Mouse (Mus musculus): ENCODE results near the gene Clic1. TPM values are rescaled to one million over a fixed set of nuclear protein-coding genes. Genes with fewer than 3 reads are reported as not detected.

Gene Clic1
- polyA plus RNA-seq, 1 experiment: 373 TPM

- Histone ChIP-seq H3K9me3 (peaks cover 5% of the 10 kb centered on the region; the same call in 1 of the 2 replicates), H3K36me3 (replicated peaks; ENCODE audit: low read length) (peaks cover 26% of the 10 kb centered on the region), H3K27me3 (replicated peaks) (no peaks in the 10 kb centered on the region), H3K4me1 (peaks cover 54% of the 10 kb centered on the region), H3K4me3 (replicated peaks) (no peak overlapping the region)
- TF ChIP-seq GATA1 (IDR thresholded peaks at IDR 0.05; ENCODE audit: borderline replicate concordance, low read length) (no peak), FLI1 (IDR thresholded peaks at IDR 0.05; ENCODE audit: low read length) (no peak)
Measured at GRCm38 (mm10) chr17:35039121-35039873, 10.5 kb upstream of the Clic1 start.

DNA sequence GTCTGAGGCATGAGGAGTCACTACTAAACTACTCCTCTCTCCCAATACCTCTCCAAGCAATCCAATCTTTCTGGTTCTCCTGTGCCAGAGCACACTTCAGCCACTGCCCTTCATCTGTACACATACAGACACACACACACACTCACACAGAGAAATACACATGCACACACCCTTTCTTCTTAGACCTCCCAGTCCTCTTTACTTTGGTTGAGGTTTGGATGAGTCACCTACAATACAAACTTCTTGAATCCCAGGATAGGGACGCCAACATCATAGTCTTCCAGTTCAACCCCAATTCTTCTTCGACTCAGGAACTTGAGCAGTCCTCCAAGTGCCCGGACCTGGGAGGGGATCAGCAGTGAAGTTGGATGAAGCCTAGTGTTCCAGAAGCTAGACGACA, 6.0 kb upstream of the Clic1 start:
- Histone ChIP-seq H3K9me3 (no peaks in the 10 kb centered on the region), H3K27me3 (replicated peaks) (no peaks in the 10 kb centered on the region), H3K36me3 (replicated peaks; ENCODE audit: low read length) (peaks cover 12% of the 10 kb centered on the region), H3K4me3 (replicated peaks) (no peak overlapping the region), H3K4me1 (peaks cover 83% of the 10 kb centered on the region)
- no peak for TF ChIP-seq GATA1 (IDR thresholded peaks at IDR 0.05; ENCODE audit: borderline replicate concordance, low read length)
- TF ChIP-seq FLI1 (IDR thresholded peaks at IDR 0.05; ENCODE audit: low read length): no peak

GRCm38 (mm10) chr17:35044904-35045806, 4.6 kb upstream of the Clic1 start:
- TF ChIP-seq GATA1 (IDR thresholded peaks at IDR 0.05; ENCODE audit: borderline replicate concordance, low read length): no peak
- TF ChIP-seq FLI1 (IDR thresholded peaks at IDR 0.05; ENCODE audit: low read length): no peak
- H3K27me3 ChIP-seq (replicated peaks): no peaks in the 10 kb centered on the region
- peaks cover 77% of the 10 kb centered on the region for H3K4me1 ChIP-seq
- no peaks in the 10 kb centered on the region for H3K9me3 ChIP-seq
- H3K36me3 ChIP-seq (replicated peaks; ENCODE audit: low read length): peaks cover 10% of the 10 kb centered on the region
- peak overlapping the region; percentile 93 for H3K4me3 ChIP-seq (replicated peaks)

- Histone ChIP-seq H3K4me1 (peaks cover 74% of the 10 kb centered on the region), H3K4me3 (replicated peaks) (peak overlapping the region; percentile 93), H3K9me3 (no peaks in the 10 kb centered on the region), H3K27me3 (replicated peaks) (no peaks in the 10 kb centered on the region), H3K36me3 (replicated peaks; ENCODE audit: low read length) (peaks cover 7% of the 10 kb centered on the region)
- no peak for TF ChIP-seq FLI1 (IDR thresholded peaks at IDR 0.05; ENCODE audit: low read length)
- no peak for TF ChIP-seq GATA1 (IDR thresholded peaks at IDR 0.05; ENCODE audit: borderline replicate concordance, low read length)
Measured at GRCm38 (mm10) chr17:35045807-35046680, 3.7 kb upstream of the Clic1 start.

GRCm38 (mm10) chr17:35046681-35047455, 2.9 kb upstream of the Clic1 start, which contains the start of gene Msh5:
Gene Msh5 (minus strand): TSS chr17:35046745.
- no peak for TF ChIP-seq GATA1 (IDR thresholded peaks at IDR 0.05; ENCODE audit: borderline replicate concordance, low read length)
- TF ChIP-seq FLI1 (IDR thresholded peaks at IDR 0.05; ENCODE audit: low read length): peak; percentile 89; the same call in 1 of the 2 replicates
- Histone ChIP-seq H3K4me1 (peaks cover 69% of the 10 kb centered on the region), H3K9me3 (no peaks in the 10 kb centered on the region), H3K36me3 (replicated peaks; ENCODE audit: low read length) (peaks cover 8% of the 10 kb centered on the region), H3K27me3 (replicated peaks) (no peaks in the 10 kb centered on the region), H3K4me3 (replicated peaks) (peak within 1 kb of the TSS; percentile 93)

- TF ChIP-seq FLI1 (IDR thresholded peaks at IDR 0.05; ENCODE audit: low read length): no peak
- no peak for TF ChIP-seq GATA1 (IDR thresholded peaks at IDR 0.05; ENCODE audit: borderline replicate concordance, low read length)
- peaks cover 14% of the 10 kb centered on the region for H3K36me3 ChIP-seq (replicated peaks; ENCODE audit: low read length)
- no peaks in the 10 kb centered on the region for H3K9me3 ChIP-seq
- H3K4me3 ChIP-seq (replicated peaks): peak overlapping the region; percentile 93
- no peaks in the 10 kb centered on the region for H3K27me3 ChIP-seq (replicated peaks)
- peaks cover 72% of the 10 kb centered on the region for H3K4me1 ChIP-seq
Measured at GRCm38 (mm10) chr17:35047688-35048087, 2.1 kb upstream of the Clic1 start.

DNA sequence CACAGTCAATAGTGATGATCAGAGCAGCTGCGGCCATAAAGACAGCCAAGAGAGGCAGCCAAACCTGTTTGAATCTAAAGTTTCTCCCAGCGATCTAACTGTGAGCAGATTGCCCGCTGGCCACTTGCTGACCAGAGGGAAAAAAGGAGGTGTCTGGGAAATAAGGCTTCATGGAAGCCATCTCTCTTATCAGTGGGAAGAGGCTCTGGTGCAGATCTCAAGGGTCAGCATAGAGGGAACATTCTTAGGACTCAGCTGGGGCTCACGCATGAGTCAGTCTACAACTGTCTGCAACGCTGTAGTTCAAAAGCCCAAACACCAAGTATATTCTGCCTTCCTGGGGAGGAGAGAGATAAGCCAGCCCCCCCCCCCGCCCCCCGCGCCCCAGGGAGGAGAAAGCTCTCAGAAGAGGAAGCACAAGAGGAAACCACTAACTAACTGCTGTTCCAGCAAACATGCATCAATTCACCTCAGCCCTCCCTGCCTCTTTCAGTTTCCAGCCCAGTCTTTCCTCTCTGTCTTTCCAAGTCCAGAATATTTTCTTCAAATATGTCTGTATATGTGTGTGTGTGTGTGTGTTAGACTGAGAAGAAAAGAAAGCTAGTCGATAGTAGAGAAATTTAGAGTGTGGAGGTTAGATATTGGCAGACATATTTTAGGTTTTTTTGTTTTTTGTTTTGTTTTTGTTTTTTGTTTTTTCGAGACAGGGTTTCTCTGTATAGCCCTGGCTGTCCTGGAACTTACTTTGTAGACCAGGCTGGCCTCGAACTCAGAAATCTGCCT, 1.4 kb upstream of the Clic1 start:
- H3K36me3 ChIP-seq (replicated peaks; ENCODE audit: low read length): peaks cover 21% of the 10 kb centered on the region
- H3K27me3 ChIP-seq (replicated peaks): no peaks in the 10 kb centered on the region
- H3K4me1 ChIP-seq: peaks cover 74% of the 10 kb centered on the region
- H3K4me3 ChIP-seq (replicated peaks): peak overlapping the region; percentile 97
- TF ChIP-seq GATA1 (IDR thresholded peaks at IDR 0.05; ENCODE audit: borderline replicate concordance, low read length): no peak
- TF ChIP-seq FLI1 (IDR thresholded peaks at IDR 0.05; ENCODE audit: low read length): no peak
- no peaks in the 10 kb centered on the region for H3K9me3 ChIP-seq

- Histone ChIP-seq H3K4me3 (replicated peaks) (peak overlapping the region; percentile 97), H3K4me1 (peaks cover 73% of the 10 kb centered on the region), H3K9me3 (no peaks in the 10 kb centered on the region), H3K36me3 (replicated peaks; ENCODE audit: low read length) (peaks cover 27% of the 10 kb centered on the region), H3K27me3 (replicated peaks) (no peaks in the 10 kb centered on the region)
- TF ChIP-seq FLI1 (IDR thresholded peaks at IDR 0.05; ENCODE audit: low read length): no peak
- TF ChIP-seq GATA1 (IDR thresholded peaks at IDR 0.05; ENCODE audit: borderline replicate concordance, low read length): no peak
Measured at GRCm38 (mm10) chr17:35048932-35049440, 780 bp upstream of the Clic1 start.
